Mouse (Mus musculus) stomach, postnatal 0 days (tissue): ENCODE data around the gene Pisd.
"Not testable (repeated sequence)": the region's sequence is repeated elsewhere in the genome, so short reads cannot be mapped to it uniquely, and the experiment has no call there.

ENCODE experiments used
- CTCF ChIP-seq: IDR thresholded peaks from 2 replicates; pipeline ENCODE4 v1.5.1; 2016; ENCODE audit warnings: antibody characterized with exemption, low read depth, mild to moderate bottlenecking, moderate library complexity
- EP300 ChIP-seq: optimal IDR thresholded peaks from 2 replicates; pipeline ENCODE3; 2016; ENCODE audit warnings: antibody characterized with exemption

- TF ChIP-seq CTCF, EP300: not testable (repeated sequence)
Observed at GRCm38 (mm10) chr5:32736770-32737169, 48.7 kb downstream of the Pisd start.
